Mouse (Mus musculus): Measurements from ENCODE around the gene Cass4. TPM values are rescaled to one million over a fixed set of nuclear protein-coding genes. Genes with fewer than 3 reads are reported as not detected.

Cass4 gene
- polyA plus RNA-seq, 1 experiment, result not detected

DNA sequence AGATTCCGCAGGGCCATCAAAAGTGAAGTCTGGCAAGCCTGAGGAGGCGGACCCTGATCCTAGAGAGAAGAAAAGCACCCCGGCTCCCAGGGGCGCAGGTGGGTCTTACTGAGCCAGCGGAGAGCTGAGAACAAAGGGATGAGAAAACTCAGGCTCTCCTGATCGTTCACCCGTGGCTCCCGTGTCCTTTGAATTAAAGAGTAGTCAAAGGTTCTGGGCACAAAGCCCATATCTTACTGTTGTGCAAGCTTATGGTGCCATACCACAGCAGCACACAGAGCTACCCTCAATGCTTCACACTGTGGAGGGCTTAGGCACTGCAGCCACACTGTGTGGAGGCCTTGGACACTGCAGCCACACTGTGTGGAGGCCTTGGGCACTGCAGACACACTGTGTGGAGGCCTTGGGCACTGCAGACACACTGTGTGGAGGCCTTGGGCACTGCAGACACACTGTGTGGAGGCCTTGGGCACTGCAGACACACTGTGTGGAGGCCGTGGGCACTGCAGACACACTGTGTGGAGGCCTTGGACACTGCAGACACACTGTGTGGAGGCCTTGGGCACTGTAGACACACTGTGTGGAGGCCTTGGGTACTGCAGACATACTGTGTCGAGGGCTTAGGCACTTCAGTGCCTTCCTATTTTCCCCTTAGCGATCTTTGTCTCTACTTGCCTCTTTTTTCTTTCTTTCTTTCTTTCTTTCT is 73.0 kb downstream of the Cass4 start:
- Histone ChIP-seq H3K4me3 (replicated peaks) (no peak overlapping the region), H3K4me1 (ENCODE audit: control insufficient read depth) (no peaks in the 10 kb centered on the region), H3K27me3 (ENCODE audit: control insufficient read depth) (no peaks in the 10 kb centered on the region), H3K36me3 (ENCODE audit: control insufficient read depth) (peaks cover 88% of the 10 kb centered on the region), H3K9me3 (ENCODE audit: control insufficient read depth, low read length) (no peaks in the 10 kb centered on the region)
- TF ChIP-seq GATA1 (IDR thresholded peaks at IDR 0.05; ENCODE audit: low read length) (no peak), TAL1 (IDR thresholded peaks at IDR 0.05; ENCODE audit: low read length) (no peak)

DNA sequence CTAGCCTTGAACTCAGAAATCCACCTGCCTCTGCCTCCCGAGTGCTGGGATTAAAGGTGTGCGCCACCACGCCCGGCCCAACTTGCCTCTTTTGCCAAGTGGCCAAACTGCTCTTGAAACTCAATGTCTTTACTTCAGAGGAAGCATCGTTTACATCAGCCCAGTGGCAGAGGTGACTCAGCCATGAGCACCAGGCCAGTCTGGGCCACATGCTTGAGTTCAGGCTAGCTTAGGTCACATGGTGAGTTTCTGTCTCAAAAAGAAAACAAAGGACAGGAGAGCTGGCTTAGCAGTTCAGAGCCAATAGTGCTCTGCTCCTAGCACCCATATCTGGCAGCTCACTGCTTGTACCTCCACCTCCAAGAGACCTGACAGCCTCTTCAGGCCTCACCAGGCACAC is 73.6 kb downstream of the Cass4 start:
- Histone ChIP-seq H3K4me3 (replicated peaks) (no peak overlapping the region), H3K36me3 (ENCODE audit: control insufficient read depth) (peaks cover 84% of the 10 kb centered on the region), H3K27me3 (ENCODE audit: control insufficient read depth) (no peaks in the 10 kb centered on the region), H3K9me3 (ENCODE audit: control insufficient read depth, low read length) (no peaks in the 10 kb centered on the region), H3K4me1 (ENCODE audit: control insufficient read depth) (no peaks in the 10 kb centered on the region)
- TF ChIP-seq GATA1 (IDR thresholded peaks at IDR 0.05; ENCODE audit: low read length) (no peak), TAL1 (IDR thresholded peaks at IDR 0.05; ENCODE audit: low read length) (no peak)

DNA sequence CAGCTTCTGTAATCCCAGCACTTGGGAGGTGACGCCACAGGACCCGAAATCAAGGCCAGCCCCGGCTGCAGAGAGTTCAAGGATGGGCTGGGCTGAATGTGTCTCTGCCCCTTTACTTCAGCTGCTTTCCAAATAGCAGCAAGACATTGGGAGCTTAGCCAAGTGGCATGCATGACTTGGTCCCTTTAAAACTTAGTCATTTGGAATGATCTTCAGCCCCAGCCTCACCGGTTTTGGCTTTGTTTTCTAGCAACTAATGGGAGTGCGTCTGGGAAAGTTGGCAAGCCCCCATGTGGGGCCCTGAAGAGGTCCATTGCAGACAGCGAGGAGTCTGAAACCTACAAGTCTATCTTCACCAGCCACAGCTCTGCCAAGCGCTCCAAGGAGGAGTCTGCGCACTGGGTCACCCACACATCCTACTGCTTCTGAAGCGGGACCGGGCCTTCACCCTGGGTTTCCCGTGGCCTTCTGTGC is 74.8 kb downstream of the Cass4 start:
- no peak overlapping the region for H3K4me3 ChIP-seq (replicated peaks)
- H3K9me3 ChIP-seq (ENCODE audit: control insufficient read depth, low read length), result no peaks in the 10 kb centered on the region
- TF ChIP-seq GATA1 (IDR thresholded peaks at IDR 0.05; ENCODE audit: low read length) (no peak), TAL1 (IDR thresholded peaks at IDR 0.05; ENCODE audit: low read length) (no peak)
- H3K27me3 ChIP-seq (ENCODE audit: control insufficient read depth), result no peaks in the 10 kb centered on the region
- peaks cover 73% of the 10 kb centered on the region for H3K36me3 ChIP-seq (ENCODE audit: control insufficient read depth)
- H3K4me1 ChIP-seq (ENCODE audit: control insufficient read depth), result no peaks in the 10 kb centered on the region

DNA sequence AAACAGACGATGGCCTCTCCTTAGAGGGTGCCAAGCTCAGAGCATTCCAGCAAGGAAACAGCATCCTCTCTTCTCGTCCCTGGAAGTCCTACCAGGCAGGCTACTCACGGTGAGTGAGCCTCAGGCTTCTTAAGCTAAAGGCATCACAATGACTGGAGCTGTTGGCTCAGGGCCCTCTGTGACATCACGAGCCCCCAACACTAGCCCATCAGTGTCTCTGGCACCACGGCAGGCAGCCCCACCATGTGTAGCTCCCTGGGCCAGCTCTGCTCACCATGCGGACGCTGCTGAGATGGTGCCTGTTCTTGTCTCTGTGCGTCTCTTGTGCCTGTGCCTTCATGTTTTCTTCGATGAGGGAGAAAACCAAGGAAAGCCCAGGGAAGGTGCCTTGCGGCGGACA is 78.7 kb downstream of the Cass4 start, which contains the start of gene Fam209:
Gene Fam209, plus strand, starts transcription at position 203 of the 400 bp plus-strand sequence.
- Histone ChIP-seq H3K4me3 (replicated peaks) (no peak within 1 kb of the TSS), H3K36me3 (ENCODE audit: control insufficient read depth) (peaks cover 34% of the 10 kb centered on the region), H3K4me1 (ENCODE audit: control insufficient read depth) (no peaks in the 10 kb centered on the region), H3K9me3 (ENCODE audit: control insufficient read depth, low read length) (no peaks in the 10 kb centered on the region), H3K27me3 (ENCODE audit: control insufficient read depth) (no peaks in the 10 kb centered on the region)
- TF ChIP-seq TAL1 (IDR thresholded peaks at IDR 0.05; ENCODE audit: low read length) (no peak), GATA1 (IDR thresholded peaks at IDR 0.05; ENCODE audit: low read length) (no peak)

- no peak for TF ChIP-seq GATA1 (IDR thresholded peaks at IDR 0.05; ENCODE audit: low read length)
- no peak for TF ChIP-seq TAL1 (IDR thresholded peaks at IDR 0.05; ENCODE audit: low read length)
- H3K36me3 ChIP-seq (ENCODE audit: control insufficient read depth), result peaks cover 21% of the 10 kb centered on the region
- H3K4me1 ChIP-seq (ENCODE audit: control insufficient read depth), result no peaks in the 10 kb centered on the region
- H3K27me3 ChIP-seq (ENCODE audit: control insufficient read depth), result no peaks in the 10 kb centered on the region
- no peak overlapping the region for H3K4me3 ChIP-seq (replicated peaks)
- H3K9me3 ChIP-seq (ENCODE audit: control insufficient read depth, low read length), result no peaks in the 10 kb centered on the region
Measured at GRCm38 (mm10) chr2:172473591-172473990, 80.0 kb downstream of the Cass4 start.

GRCm38 (mm10) chr2:172474970-172475369 is 81.4 kb downstream of the Cass4 start:
- TF ChIP-seq GATA1 (IDR thresholded peaks at IDR 0.05; ENCODE audit: low read length) (no peak), TAL1 (IDR thresholded peaks at IDR 0.05; ENCODE audit: low read length) (no peak)
- Histone ChIP-seq H3K9me3 (ENCODE audit: control insufficient read depth, low read length) (no peaks in the 10 kb centered on the region), H3K36me3 (ENCODE audit: control insufficient read depth) (peaks cover 8% of the 10 kb centered on the region), H3K4me3 (replicated peaks) (no peak overlapping the region), H3K27me3 (ENCODE audit: control insufficient read depth) (no peaks in the 10 kb centered on the region), H3K4me1 (ENCODE audit: control insufficient read depth) (no peaks in the 10 kb centered on the region)

- H3K4me1 ChIP-seq (ENCODE audit: control insufficient read depth), result no peaks in the 10 kb centered on the region
- no peaks in the 10 kb centered on the region for H3K9me3 ChIP-seq (ENCODE audit: control insufficient read depth, low read length)
- TF ChIP-seq TAL1 (IDR thresholded peaks at IDR 0.05; ENCODE audit: low read length) (no peak), GATA1 (IDR thresholded peaks at IDR 0.05; ENCODE audit: low read length) (no peak)
- no peak overlapping the region for H3K4me3 ChIP-seq (replicated peaks)
- peaks cover under 1% of the 10 kb centered on the region; the same call in 1 of the 2 replicates for H3K36me3 ChIP-seq (ENCODE audit: control insufficient read depth)
- no peaks in the 10 kb centered on the region for H3K27me3 ChIP-seq (ENCODE audit: control insufficient read depth)
Measured at GRCm38 (mm10) chr2:172476707-172477260, 83.2 kb downstream of the Cass4 start.

DNA sequence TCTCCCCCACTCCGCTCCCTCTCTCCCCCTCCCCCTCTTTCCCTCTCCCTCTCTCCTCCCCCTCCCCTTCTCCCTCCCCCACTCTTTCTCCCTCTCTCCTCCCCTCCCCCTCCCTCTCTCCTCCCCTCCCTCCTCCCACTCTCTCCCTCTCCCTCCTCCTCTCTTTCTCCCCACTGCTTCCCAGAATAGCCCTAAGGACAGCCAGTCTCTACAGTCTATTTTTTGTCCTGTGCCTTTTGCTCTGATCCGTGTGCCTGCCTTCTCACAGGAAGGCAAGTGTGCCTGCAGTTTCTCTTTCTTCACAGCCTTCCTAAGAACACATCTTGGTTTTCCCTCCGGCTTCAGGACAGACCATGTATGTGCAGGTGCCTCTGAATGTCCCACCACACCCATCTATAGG is 83.8 kb downstream of the Cass4 start:
- TF ChIP-seq TAL1 (IDR thresholded peaks at IDR 0.05; ENCODE audit: low read length), result no peak
- TF ChIP-seq GATA1 (IDR thresholded peaks at IDR 0.05; ENCODE audit: low read length), result no peak
- Histone ChIP-seq H3K36me3 (ENCODE audit: control insufficient read depth) (no peaks in the 10 kb centered on the region), H3K27me3 (ENCODE audit: control insufficient read depth) (no peaks in the 10 kb centered on the region), H3K4me1 (ENCODE audit: control insufficient read depth) (no peaks in the 10 kb centered on the region), H3K9me3 (ENCODE audit: control insufficient read depth, low read length) (no peaks in the 10 kb centered on the region), H3K4me3 (replicated peaks) (no peak overlapping the region)

- Histone ChIP-seq H3K36me3 (ENCODE audit: control insufficient read depth) (no peaks in the 10 kb centered on the region), H3K4me3 (replicated peaks) (no peak overlapping the region), H3K9me3 (ENCODE audit: control insufficient read depth, low read length) (no peaks in the 10 kb centered on the region), H3K27me3 (ENCODE audit: control insufficient read depth) (no peaks in the 10 kb centered on the region), H3K4me1 (ENCODE audit: control insufficient read depth) (no peaks in the 10 kb centered on the region)
- TF ChIP-seq TAL1 (IDR thresholded peaks at IDR 0.05; ENCODE audit: low read length) (no peak), GATA1 (IDR thresholded peaks at IDR 0.05; ENCODE audit: low read length) (no peak)
Measured at GRCm38 (mm10) chr2:172477860-172478259, 84.3 kb downstream of the Cass4 start.

Measured in erythroblast, embryonic 14.5 days (primary cell).